Mouse (Mus musculus) limb, embryonic 14.5 days (tissue): ENCODE measurements around the gene Rbm19. TPM values are rescaled to one million over a fixed set of nuclear protein-coding genes. Genes with fewer than 3 reads are reported as not detected.

Experiments
- ATAC-seq: fragments of 200-750 bp; cut with Nextera tagmentation; 2 replicates; pipeline ENCODE4 v1.8.0; 2017; ENCODE audit warnings: low read depth, moderate number of reproducible peaks, moderate TSS enrichment; ENCODE audit not compliant: low FRiP score
- DNase-seq: peaks from one replicate; pipeline ENCODE4 v3.0.0-alpha.2; 2015; ENCODE audit warnings: low spot score
- H3K27ac ChIP-seq: fragments of 300-500 bp; sonication (generic); replicated peaks from 2 replicates; pipeline ENCODE4 v1.5.1; 2014; ENCODE audit warnings: low read depth, mild to moderate bottlenecking, low read length, moderate library complexity, mixed read lengths
- H3K27me3 ChIP-seq: fragments of 300-500 bp; sonication (generic); 2 replicates; pipeline ENCODE4 v1.6.1; 2014; ENCODE audit warnings: low read length, mixed read lengths; ENCODE audit not compliant: control insufficient read depth, insufficient read depth
- H3K36me3 ChIP-seq: fragments of 300-500 bp; sonication (generic); 2 replicates; pipeline ENCODE4 v1.6.1; 2014; ENCODE audit warnings: mild to moderate bottlenecking, low read length, moderate library complexity, mixed read lengths; ENCODE audit not compliant: control insufficient read depth, insufficient read depth
- H3K4me1 ChIP-seq: fragments of 300-500 bp; sonication (generic); 2 replicates; pipeline ENCODE4 v1.6.1; 2014; ENCODE audit warnings: antibody characterized with exemption, low read length, mixed read lengths; ENCODE audit not compliant: control insufficient read depth, insufficient read depth
- H3K4me2 ChIP-seq: fragments of 300-500 bp; sonication (generic); replicated peaks from 2 replicates; pipeline ENCODE4 v1.6.1; 2014; ENCODE audit warnings: low read depth, mild to moderate bottlenecking, low read length, moderate library complexity; ENCODE audit not compliant: severe bottlenecking
- H3K4me3 ChIP-seq: fragments of 300-500 bp; sonication (generic); replicated peaks from 2 replicates; pipeline ENCODE4 v1.5.1; 2014; ENCODE audit warnings: low read length
- H3K9ac ChIP-seq: fragments of 300-500 bp; sonication (generic); 2 replicates; pipeline ENCODE4 v1.6.1; 2014; ENCODE audit warnings: mild to moderate bottlenecking, low read depth, low read length, moderate library complexity; ENCODE audit not compliant: severe bottlenecking
- H3K9me3 ChIP-seq: fragments of 300-500 bp; sonication (generic); 2 replicates; pipeline ENCODE4 v1.6.1; 2016; ENCODE audit warnings: low read length; ENCODE audit not compliant: control insufficient read depth
- POLR2A ChIP-seq: fragments of 200-500 bp; IDR thresholded peaks from 2 replicates; pipeline ENCODE4 v1.8.0; 2012; ENCODE audit warnings: inconsistent platforms, mild to moderate bottlenecking, moderate library complexity, borderline replicate concordance; ENCODE audit not compliant: insufficient read depth, insufficient read length; ENCODE audit errors: extremely low read depth
- WGBS: fragments of 180-500 bp; shearing (Covaris S2); extraction: QIAGEN DNeasy Blood & Tissue Kit; methylation state at CpG from one replicate; pipeline ENCODE4 v1.1.7; 2014; 5-methylcytosine and 5-hydroxymethylcytosine counted together
- polyA plus RNA-seq, 2 experiments: library from polyadenylated mRNA; depleted of rRNA in 1 of 2; stranded (reverse) in 1 of 2; unstranded in 1 of 2; fragments of >200 nt; fragmentation: Nextera tagmentation in 1 of 2; extraction: Ambion mirVana in 1 of 2; gene quantifications; 2 replicates each; pipeline versions ENCODE4 v1.2.1 to v1.2.3; 2012 to 2014

Rbm19 gene
- polyA plus RNA-seq, 2 experiments: 11.6 to 16.7 TPM

DNA sequence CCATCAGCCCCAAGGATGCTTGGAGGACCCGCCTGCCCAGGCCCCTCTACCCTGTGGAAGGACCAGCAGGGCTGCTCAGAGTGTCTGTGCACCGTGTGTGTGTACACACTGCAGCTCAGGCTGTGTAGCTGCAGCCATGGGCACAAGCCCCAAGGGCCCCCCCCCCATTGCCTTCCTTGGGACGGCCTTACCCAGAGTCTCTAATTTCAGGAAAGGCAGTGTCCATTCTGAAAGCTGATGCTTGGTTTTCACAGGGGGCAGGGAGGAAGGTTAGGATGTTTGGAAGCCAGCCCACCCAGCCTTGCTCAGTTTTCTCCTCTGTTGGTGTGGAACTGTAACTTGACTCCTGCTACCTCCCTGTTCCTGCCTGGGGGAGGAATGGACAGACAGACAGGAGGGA is 30.6 kb downstream of the Rbm19 start:
- no peaks in the 10 kb centered on the region for H3K27me3 ChIP-seq
- DNase-seq: no peak
- TF ChIP-seq POLR2A: no peak
- H3K4me3 ChIP-seq: no peak overlapping the region
- 53% methylated on average over 3 of the region's 3 CpGs for WGBS
- no peak for ATAC-seq
- H3K4me2 ChIP-seq: no peak overlapping the region
- no peak overlapping the region for H3K27ac ChIP-seq
- no peaks in the 10 kb centered on the region for H3K9me3 ChIP-seq
- no peaks in the 10 kb centered on the region for H3K4me1 ChIP-seq
- H3K9ac ChIP-seq: 0 out of 2 replicates have a peak overlapping the region, but pooled peaks have one; percentile 2
- H3K36me3 ChIP-seq: peaks cover 50% of the 10 kb centered on the region

DNA sequence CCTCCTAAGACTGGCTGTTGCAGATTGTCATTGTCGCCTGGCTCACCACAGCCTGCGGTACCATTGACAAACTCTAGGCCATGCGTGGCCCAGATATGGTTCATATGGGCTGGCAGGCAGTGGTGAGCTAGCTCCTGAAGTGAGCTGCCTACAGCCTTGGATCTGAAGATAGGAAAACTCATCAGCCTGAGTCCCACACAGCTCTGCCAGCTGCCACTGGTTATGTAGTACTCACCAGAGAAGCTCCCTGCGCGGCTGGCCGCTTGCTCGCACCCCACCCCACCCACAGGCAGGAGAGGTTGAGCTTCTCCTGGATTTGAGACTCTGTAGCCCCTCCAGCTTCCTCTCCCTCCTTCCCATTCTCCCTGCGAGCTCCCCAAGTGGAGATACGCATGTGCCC is 32.0 kb downstream of the Rbm19 start:
- Histone ChIP-seq H3K36me3 (peaks cover 55% of the 10 kb centered on the region), H3K9ac (no peak overlapping the region), H3K27ac (no peak overlapping the region), H3K27me3 (no peaks in the 10 kb centered on the region), H3K4me1 (no peaks in the 10 kb centered on the region), H3K4me3 (no peak overlapping the region), H3K9me3 (no peaks in the 10 kb centered on the region), H3K4me2 (no peak overlapping the region)
- ATAC-seq (no peak), DNase-seq (no peak)
- WGBS: 90% methylated on average over 9 of the region's 9 CpGs
- TF ChIP-seq POLR2A: no peak

GRCm38 (mm10) chr5:120151145-120151544 is 34.9 kb downstream of the Rbm19 start:
- peaks cover 34% of the 10 kb centered on the region for H3K36me3 ChIP-seq
- WGBS: 83% methylated on average over 4 of the region's 4 CpGs
- DNase-seq (no peak), ATAC-seq (no peak)
- TF ChIP-seq POLR2A: no peak
- no peak overlapping the region for H3K27ac ChIP-seq
- H3K4me1 ChIP-seq: no peaks in the 10 kb centered on the region
- no peak overlapping the region for H3K9ac ChIP-seq
- H3K27me3 ChIP-seq: no peaks in the 10 kb centered on the region
- H3K4me3 ChIP-seq: no peak overlapping the region
- H3K4me2 ChIP-seq: no peak overlapping the region
- H3K9me3 ChIP-seq: no peaks in the 10 kb centered on the region

DNA sequence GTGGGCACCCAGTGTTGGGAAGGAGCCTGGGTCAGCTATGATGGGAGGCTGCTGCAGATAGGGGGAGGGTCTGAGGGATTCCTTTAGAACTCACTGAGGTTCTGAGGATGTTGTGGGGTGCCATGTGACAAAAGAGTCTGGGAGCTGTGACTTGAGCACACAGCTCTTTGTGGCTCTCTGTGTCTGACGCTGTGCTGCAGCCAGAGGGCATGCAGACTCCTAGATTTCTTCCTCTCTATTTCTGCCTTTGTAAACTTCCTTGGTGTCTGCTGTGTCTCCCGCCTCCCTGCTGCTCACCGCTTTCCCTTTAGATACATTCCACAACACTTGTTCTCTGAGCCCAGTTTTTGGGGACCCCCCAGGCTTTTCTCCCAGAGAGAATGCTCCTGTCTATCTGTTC is 36.9 kb downstream of the Rbm19 start:
- WGBS: 88% methylated on average over 3 of the region's 3 CpGs
- TF ChIP-seq POLR2A: no peak
- Histone ChIP-seq H3K9me3 (no peaks in the 10 kb centered on the region), H3K36me3 (peaks cover 19% of the 10 kb centered on the region), H3K4me3 (no peak overlapping the region), H3K9ac (no peak overlapping the region), H3K4me2 (no peak overlapping the region), H3K4me1 (no peaks in the 10 kb centered on the region), H3K27me3 (no peaks in the 10 kb centered on the region), H3K27ac (no peak overlapping the region)
- ATAC-seq (no peak), DNase-seq (no peak)

- ATAC-seq (no peak), DNase-seq (no peak)
- Histone ChIP-seq H3K27ac (no peak overlapping the region), H3K27me3 (no peaks in the 10 kb centered on the region), H3K4me3 (no peak overlapping the region), H3K9ac (no peak overlapping the region), H3K36me3 (peaks cover 16% of the 10 kb centered on the region), H3K4me1 (no peaks in the 10 kb centered on the region), H3K9me3 (no peaks in the 10 kb centered on the region), H3K4me2 (no peak overlapping the region)
- WGBS: 73% methylated on average over 10 of the region's 10 CpGs
- TF ChIP-seq POLR2A: no peak
Observed at GRCm38 (mm10) chr5:120155672-120156071, 39.4 kb downstream of the Rbm19 start.
